In the genomic region with DNA sequence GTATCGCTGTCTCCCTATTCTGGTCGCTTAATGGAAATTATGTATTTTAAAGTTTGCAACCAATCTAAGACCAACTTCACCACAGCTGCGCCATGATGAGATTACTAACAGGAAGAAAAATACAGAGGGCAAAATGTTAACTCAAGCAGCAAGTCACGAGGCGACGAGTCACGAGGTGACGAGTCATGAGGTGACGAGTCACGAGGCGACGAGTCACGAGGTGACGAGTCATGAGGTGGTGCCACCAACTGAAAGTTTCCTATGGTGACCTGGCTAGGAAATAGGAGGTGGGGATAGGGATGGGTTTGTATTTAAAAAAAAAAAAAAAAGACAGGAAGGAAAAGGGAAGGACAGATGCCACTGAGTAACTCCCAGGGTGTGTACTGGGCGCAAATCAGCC, we compare ENCODE assay signal across 21 mouse cellular contexts. TPM values are rescaled to one million over a fixed set of nuclear protein-coding genes. Genes with fewer than 3 reads are reported as not detected.
DNase-seq lines count a peak whose midpoint lies in the region; ATAC-seq lines count a peak whose summit lies in the region.
"Had no signal": no experiment of that assay in that cellular context is flagged by ENCODE, and none has a peak within 500 bp of the region (broad histone marks: within the 10 kb centered on the region; RNA-seq: fewer than 3 reads in every experiment).

No protein-coding gene starts in this region.

- DNase-seq in CD4-positive, CD25-positive, alpha-beta regulatory T cell, adult 2 months (ENCODE audit: low read depth, low spot score): peak; percentile 1
- peak; percentile 85 for DNase-seq in 416B (ENCODE audit: low read depth)
- DNase-seq in Muller cell, postnatal 12 days (ENCODE audit: inconsistent ontology term): peak; percentile 60
- peak; percentile 31 for DNase-seq in c-Kit-positive CD71-negative TER-119-negative erythroid progenitor cells, embryonic 14.5 days (ENCODE audit: low read depth)
- no peak for DNase-seq in spleen, postnatal 4 days (ENCODE audit: low spot score in 2 of 2)
- no peak for DNase-seq in thymus, postnatal 36 days
- no peak for DNase-seq in layer of hippocampus, postnatal 10 days (ENCODE audit: low spot score in 2 of 2)
- DNase-seq: cerebellum, adult 11-12 months; cerebellum, postnatal 25 days; gastrocnemius, postnatal 10 days; heart, adult 18-20 months; kidney, adult 2 months; kidney, postnatal 14 days; layer of hippocampus, adult 9-11 months; liver, postnatal 0 days; right cerebral cortex, postnatal 25 days had no signal

- ATAC-seq in CD4-positive, CD25-positive, alpha-beta regulatory T cell, adult 4 months: no peak
- ATAC-seq: forebrain, embryonic 15.5 days; hindbrain, postnatal 0 days; liver, postnatal 0 days; Patski had no signal

RNA-seq across cellular contexts. Expression of a gene that starts 57.2 kb away (rescaled TPM):
- under 1 TPM; 0.24 to 0.32 TPM for polyA plus RNA-seq in CD4-positive, CD25-positive, alpha-beta regulatory T cell, adult 4 months (2017; shearing (Covaris generic))
- 100 to 1,000 TPM; 163 to 169 TPM for total RNA-seq in layer of hippocampus, postnatal 10 days (2021)
- total RNA-seq: megakaryocyte-erythroid progenitor cell, adult 5-6 weeks had no signal

Comparison
In these comparisons a context has a peak if more than half of its experiments do, and no peak if none do; other contexts are left out.
1. DNase-seq: peak in CD4-positive, CD25-positive, alpha-beta regulatory T cell, adult 2 months (single experiment), 416B (single experiment), Muller cell, postnatal 12 days (single experiment) and c-Kit-positive CD71-negative TER-119-negative erythroid progenitor cells, embryonic 14.5 days (single experiment); none in spleen, postnatal 4 days (0 of 2), thymus, postnatal 36 days (0 of 2) and layer of hippocampus, postnatal 10 days (0 of 2).